1 mouse cellular context compared by ENCODE assay signal in genomic region chr17:35515911-35516640, GRCm38 (mm10).
TF ChIP-seq lines count a peak whose summit lies in the region.

No protein-coding gene starts in this region.

TF ChIP-seq in C2C12, 6 proteins besides CTCF, POLR2A, EP300 and RAD21 (continued from another document):
- TF ChIP-seq MYOG (IDR thresholded peaks at IDR 0.05; ENCODE audit: control insufficient read depth, extremely low read depth, insufficient read length) (no peak), CEBPB (IDR thresholded peaks at IDR 0.05; ENCODE audit: low read depth) (no peak), MYOD1 (IDR thresholded peaks at IDR 0.05; ENCODE audit: control insufficient read depth, insufficient read length, low read depth) (no peak), FOSL1 (IDR thresholded peaks at IDR 0.05; ENCODE audit: insufficient read depth, low read length, poor library complexity, severe bottlenecking) (no peak)
